Mouse (Mus musculus): Measurements from ENCODE around the gene Olfr1262.

GRCm38 (mm10) chr2:89999845-90000244, at the start of gene Olfr1262:
- TF ChIP-seq GATA1 (IDR thresholded peaks at IDR 0.05; ENCODE audit: borderline replicate concordance, low read length) (no peak), CTCF (IDR thresholded peaks at IDR 0.05; ENCODE audit: low read depth, low read length) (no peak), GATA2 (IDR thresholded peaks at IDR 0.05; ENCODE audit: borderline replicate concordance, low read depth, low read length) (no peak)

Measured in G1E (cell line).